Comparison of ENCODE assay signal across 8 mouse cellular contexts in the genomic region with DNA sequence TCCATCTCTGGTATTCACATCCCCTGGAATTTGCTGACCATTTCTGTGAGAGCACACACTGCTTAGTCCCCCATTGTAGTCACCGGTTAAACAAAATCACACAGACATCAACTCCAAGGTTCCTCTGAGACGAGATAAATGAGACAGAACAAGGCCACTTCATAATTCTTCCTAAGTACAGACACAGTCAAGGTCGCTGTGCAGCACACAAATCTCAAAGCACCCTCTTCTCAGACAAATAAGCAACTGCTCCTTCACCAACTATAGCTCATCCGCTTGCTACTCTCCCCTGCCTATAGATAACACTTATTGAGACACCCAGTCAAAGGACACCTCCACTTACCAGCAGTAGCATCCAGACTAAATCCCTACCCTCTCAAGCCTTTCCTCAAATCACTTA.
"Had no signal": no experiment of that assay in that cellular context is flagged by ENCODE, and none has a peak within 500 bp of the region (broad histone marks: within the 10 kb centered on the region; RNA-seq: fewer than 3 reads in every experiment).

No protein-coding gene starts in this region.

- DNase-seq: liver, postnatal 0 days; lung, adult 2 months; lung, postnatal 14 days; lung, postnatal 36 days; right cerebral cortex, postnatal 14 days; thymus, adult 2 months; thymus, postnatal 25 days; thymus, postnatal 4 days had no signal
